ENCODE assay signal across 8 mouse cellular contexts in genomic region chr13:73936938-73937320, GRCm38 (mm10). TPM values are rescaled to one million over a fixed set of nuclear protein-coding genes. Genes with fewer than 3 reads are reported as not detected.
DNase-seq lines count a peak whose midpoint lies in the region; ATAC-seq and TF ChIP-seq lines count a peak whose summit lies in the region.

No protein-coding gene starts in this region.

- H3K4me1 ChIP-seq in heart, embryonic 10.5 days, result peaks cover 13% of the 10 kb centered on the region
- H3K4me1 ChIP-seq in E14TG2a.4 (replicated peaks; ENCODE audit: low read depth, low read length), result peaks cover 28% of the 10 kb centered on the region
- peaks cover 21% of the 10 kb centered on the region for H3K4me1 ChIP-seq in liver, embryonic 13.5 days (replicated peaks)

- ATAC-seq in erythroid progenitor cell, adult 5-6 weeks (replicated peaks; ENCODE audit: low FRiP score, poor library complexity, severe bottlenecking), result 0 out of 2 replicates have a peak, but pooled peaks have one; percentile 4
- peak; percentile 18 for ATAC-seq in liver, embryonic 13.5 days (ENCODE audit: low read depth)
- no peak for ATAC-seq in CD4-positive, CD25-positive, alpha-beta regulatory T cell, adult 4 months

- 12% methylated on average over 5 of the region's 5 CpGs for WGBS in heart, embryonic 10.5 days
- WGBS in liver, embryonic 13.5 days (ENCODE audit: insufficient replicate concordance), result 5% methylated on average over 5 of the region's 5 CpGs

- H3K27me3 ChIP-seq in heart, embryonic 10.5 days (ENCODE audit: insufficient read depth, poor library complexity, severe bottlenecking), result no peaks in the 10 kb centered on the region
- H3K27me3 ChIP-seq in E14TG2a.4 (ENCODE audit: insufficient read depth, low read length), result no peaks in the 10 kb centered on the region
- H3K27me3 ChIP-seq in liver, embryonic 13.5 days, result no peaks in the 10 kb centered on the region

- no peak for TF ChIP-seq CTCF in E14TG2a.4 (conservative IDR thresholded peaks at IDR 0.05; ENCODE audit: low read length)

- peak overlapping the region; percentile 89 for H3K9ac ChIP-seq in liver, embryonic 13.5 days

- peak overlapping the region; percentile 98 for H3K27ac ChIP-seq in heart, embryonic 10.5 days
- H3K27ac ChIP-seq in liver, embryonic 13.5 days, result peak overlapping the region; percentile 94

- H3K36me3 ChIP-seq in heart, embryonic 10.5 days, result peaks cover 55% of the 10 kb centered on the region
- H3K36me3 ChIP-seq in E14TG2a.4 (ENCODE audit: insufficient read depth, low read length), result peaks cover 59% of the 10 kb centered on the region
- peaks cover 57% of the 10 kb centered on the region for H3K36me3 ChIP-seq in liver, embryonic 13.5 days

- H3K4me2 ChIP-seq in liver, embryonic 13.5 days, result peak overlapping the region; percentile 87

- no peak for DNase-seq in heart, embryonic 10.5 days (ENCODE audit: low spot score)
- no peak for DNase-seq in heart, adult 8-10 months (ENCODE audit: low spot score)
- no peak for DNase-seq in liver, embryonic 13.5 days
- no peak for DNase-seq in thymus, postnatal 14 days
- DNase-seq in layer of hippocampus, postnatal 36 days, result no peak

- H3K9me3 ChIP-seq in heart, embryonic 10.5 days, result no peaks in the 10 kb centered on the region
- H3K9me3 ChIP-seq in E14TG2a.4 (ENCODE audit: low read length), result no peaks in the 10 kb centered on the region
- H3K9me3 ChIP-seq in liver, embryonic 13.5 days (replicated peaks), result no peaks in the 10 kb centered on the region

- H3K4me3 ChIP-seq in heart, embryonic 10.5 days, result peak overlapping the region; percentile 82
- H3K4me3 ChIP-seq in E14TG2a.4 (replicated peaks; ENCODE audit: low read length), result peak overlapping the region; percentile 90
- peak overlapping the region; percentile 79 for H3K4me3 ChIP-seq in liver, embryonic 13.5 days (replicated peaks)

RNA-seq across cellular contexts. Expression of gene Trip13, which starts 0.7 kb away (rescaled TPM):
- polyA plus RNA-seq in heart, embryonic 10.5 days (2016; fragmentation: Nextera tagmentation; extraction: Ambion mirVana), result 52.7 and 62.5 TPM in 2 replicates
- total RNA-seq in heart, adult 8-10 months (2022), result under 1 TPM; 0.16 to 0.89 (median 0.20) TPM
- 15.1 and 22.0 TPM in 2 replicates for total RNA-seq in erythroid progenitor cell, adult 5-6 weeks (2015; ENCODE audit: low replicate concordance)
- total RNA-seq in erythroid progenitor cell, adult 5-6 weeks (2017; ENCODE audit: low replicate concordance), result 26.8 and 31.5 TPM in 2 replicates
- polyA plus RNA-seq in liver, embryonic 13.5 days (2015; fragmentation: Nextera tagmentation; extraction: Ambion mirVana), result 29.0 and 34.3 TPM in 2 replicates
- polyA plus RNA-seq in CD4-positive, CD25-positive, alpha-beta regulatory T cell, adult 4 months (2017; shearing (Covaris generic)), result 1 to 10 TPM; 1.2 to 2.0 TPM
- total RNA-seq in layer of hippocampus, postnatal 36 days (2021), result under 1 TPM; 0.88 to 0.95 TPM

RNA-seq across cellular contexts. Expression of gene Brd9, which starts 0.7 kb away (rescaled TPM):
- 38.4 and 43.5 TPM in 2 replicates for polyA plus RNA-seq in heart, embryonic 10.5 days (2016; fragmentation: Nextera tagmentation; extraction: Ambion mirVana)
- total RNA-seq in heart, adult 8-10 months (2022), result 10 to 100 TPM; 16.8 to 22.5 (median 20.7) TPM
- 45.4 and 51.1 TPM in 2 replicates for total RNA-seq in erythroid progenitor cell, adult 5-6 weeks (2015; ENCODE audit: low replicate concordance)
- total RNA-seq in erythroid progenitor cell, adult 5-6 weeks (2017; ENCODE audit: low replicate concordance), result 74.1 and 124 TPM in 2 replicates
- 18.1 and 18.2 TPM in 2 replicates for polyA plus RNA-seq in liver, embryonic 13.5 days (2015; fragmentation: Nextera tagmentation; extraction: Ambion mirVana)
- 10 to 100 TPM; 61.9 to 72.2 TPM for polyA plus RNA-seq in CD4-positive, CD25-positive, alpha-beta regulatory T cell, adult 4 months (2017; shearing (Covaris generic))
- total RNA-seq in layer of hippocampus, postnatal 36 days (2021), result 100 to 1,000 TPM; 103 to 118 TPM

RNA-seq across cellular contexts. Expression of gene Zdhhc11, which starts 26.7 kb away (rescaled TPM):
- polyA plus RNA-seq in heart, embryonic 10.5 days (2016; fragmentation: Nextera tagmentation; extraction: Ambion mirVana), result not detected in 2 replicates
- not detected for total RNA-seq in heart, adult 8-10 months (2022)
- not detected in 2 replicates for total RNA-seq in erythroid progenitor cell, adult 5-6 weeks (2015; ENCODE audit: low replicate concordance)
- total RNA-seq in erythroid progenitor cell, adult 5-6 weeks (2017; ENCODE audit: low replicate concordance), result not detected in 2 replicates
- polyA plus RNA-seq in liver, embryonic 13.5 days (2015; fragmentation: Nextera tagmentation; extraction: Ambion mirVana), result not detected in 2 replicates
- polyA plus RNA-seq in CD4-positive, CD25-positive, alpha-beta regulatory T cell, adult 4 months (2017; shearing (Covaris generic)), result not detected
- not detected for total RNA-seq in layer of hippocampus, postnatal 36 days (2021)

Comparison
In these comparisons a context has a peak if more than half of its experiments do, and no peak if none do; other contexts are left out.
1. RNA of gene Trip13, which starts 0.7 kb away (total RNA-seq): 15.1 to 31.5 TPM in erythroid progenitor cell, adult 5-6 weeks; 0.88 to 0.95 TPM in layer of hippocampus, postnatal 36 days and 0.16 to 0.89 TPM in heart, adult 8-10 months; every median in the first group is over 4 times any median in the second.
2. Peak in every context shown above with its lines, with median percentiles within 50 percentile points of each other: H3K4me3 ChIP-seq.